Mouse (Mus musculus) liver, adult (tissue): ENCODE results near the gene Fat3.

Experiments
- GATA4 ChIP-seq: IDR thresholded peaks from 2 replicates; pipeline ENCODE4 v1.6.1; 2014; ENCODE audit warnings: mild to moderate bottlenecking, low read length; ENCODE audit not compliant: insufficient replicate concordance

The Fat3 gene

DNA sequence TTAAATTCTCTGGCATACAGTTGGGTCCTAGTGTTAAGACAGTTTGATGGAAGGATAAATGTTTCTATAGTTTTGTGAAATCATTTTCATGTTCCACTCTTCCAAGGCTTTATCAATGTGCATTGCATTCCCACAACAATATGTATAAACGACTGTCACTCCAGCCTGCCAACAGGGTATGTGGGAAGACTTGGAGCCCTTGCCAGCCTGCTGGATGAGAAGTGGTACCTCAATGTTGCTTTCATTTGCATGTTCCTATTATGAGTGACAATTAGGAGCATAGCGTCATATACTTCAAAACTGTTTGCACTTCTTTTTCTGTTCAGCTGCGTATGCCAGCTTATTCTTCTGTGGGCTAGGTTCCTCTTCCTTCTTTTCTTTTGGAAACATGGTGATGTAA, 489.7 kb downstream of the Fat3 start:
- no peak for TF ChIP-seq GATA4

DNA sequence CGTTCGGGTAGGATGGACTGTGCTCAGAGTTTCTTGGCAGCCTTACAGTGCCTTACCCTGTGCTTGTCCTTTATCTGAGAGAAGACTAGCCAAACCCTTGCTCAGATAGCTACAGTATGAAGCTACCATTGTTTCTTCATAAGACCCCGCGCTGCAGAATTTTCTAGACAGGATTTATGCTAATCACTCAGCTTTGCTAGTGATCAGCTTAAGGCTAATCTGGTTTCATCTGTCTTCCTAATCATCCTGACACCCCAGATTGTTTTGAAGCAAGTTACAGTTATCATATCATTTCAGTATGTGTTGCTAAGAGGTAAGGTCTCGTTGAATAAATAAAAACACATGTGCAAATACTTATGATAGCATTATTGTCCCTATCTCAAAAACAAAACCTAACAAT, 493.6 kb downstream of the Fat3 start:
- no peak for TF ChIP-seq GATA4

DNA sequence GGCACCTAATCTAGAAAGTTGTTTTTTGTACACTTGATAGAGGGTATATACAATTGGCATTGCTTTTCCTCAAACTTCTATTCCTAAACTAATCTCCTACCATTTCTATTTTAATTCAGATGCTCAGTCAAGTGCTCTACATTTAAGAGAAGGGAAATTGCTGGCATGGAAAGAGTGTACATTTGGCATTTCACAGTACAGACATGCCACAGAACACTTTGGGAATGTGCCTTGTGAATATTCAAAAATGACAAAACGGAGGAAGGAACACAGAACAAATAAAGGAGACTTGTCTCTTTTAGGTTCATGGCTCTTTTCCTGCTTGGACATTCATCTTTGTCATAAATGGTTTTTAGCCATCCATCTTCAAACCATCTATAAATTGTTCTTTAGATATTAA, 498.1 kb downstream of the Fat3 start:
- no peak for TF ChIP-seq GATA4

DNA sequence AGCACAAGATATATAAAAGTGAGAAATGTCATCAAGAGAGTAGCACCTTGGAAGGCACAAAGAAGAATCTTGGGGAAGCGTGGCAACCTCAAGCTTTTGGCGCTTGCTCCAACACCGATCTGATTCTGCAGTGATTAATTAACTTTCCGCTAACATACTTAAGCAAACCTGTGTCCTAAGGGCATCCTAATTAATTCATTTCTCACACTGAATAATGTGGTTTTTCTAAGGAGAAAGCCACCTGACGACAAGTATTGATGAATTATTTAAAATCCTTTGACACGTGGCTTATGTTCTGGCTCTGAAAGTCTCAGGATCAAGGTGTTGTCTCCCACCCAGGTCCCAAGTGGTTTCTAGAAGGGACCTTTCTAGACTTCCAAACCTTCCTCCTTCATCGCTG, 506.3 kb downstream of the Fat3 start:
- no peak for TF ChIP-seq GATA4

GRCm38 (mm10) chr9:15994177-15994576, 506.9 kb downstream of the Fat3 start:
- TF ChIP-seq GATA4 = no peak

- TF ChIP-seq GATA4 = no peak
These were observed 508.8 kb downstream of the Fat3 start for GRCm38 (mm10) chr9:15992158-15992846.

DNA sequence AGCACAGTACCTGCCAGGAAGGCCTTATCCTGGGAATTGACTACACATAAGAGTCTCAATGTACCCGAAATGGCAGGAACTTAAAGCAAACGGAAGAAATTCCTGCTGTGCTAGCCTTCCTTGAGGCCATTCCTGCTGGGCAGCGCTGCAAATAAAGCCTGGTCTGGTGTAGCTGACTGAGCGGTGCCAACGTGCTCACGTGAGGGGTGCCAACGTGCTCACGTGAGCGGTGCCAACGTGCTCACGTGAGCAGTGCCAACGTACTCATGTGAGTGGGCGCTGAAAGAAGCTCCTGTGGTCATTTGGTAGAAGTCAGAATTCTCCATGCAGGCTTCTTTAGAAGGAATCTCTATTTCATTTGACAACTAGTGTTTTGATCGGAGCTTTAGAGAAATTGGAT, 522.8 kb downstream of the Fat3 start:
- no peak for TF ChIP-seq GATA4

DNA sequence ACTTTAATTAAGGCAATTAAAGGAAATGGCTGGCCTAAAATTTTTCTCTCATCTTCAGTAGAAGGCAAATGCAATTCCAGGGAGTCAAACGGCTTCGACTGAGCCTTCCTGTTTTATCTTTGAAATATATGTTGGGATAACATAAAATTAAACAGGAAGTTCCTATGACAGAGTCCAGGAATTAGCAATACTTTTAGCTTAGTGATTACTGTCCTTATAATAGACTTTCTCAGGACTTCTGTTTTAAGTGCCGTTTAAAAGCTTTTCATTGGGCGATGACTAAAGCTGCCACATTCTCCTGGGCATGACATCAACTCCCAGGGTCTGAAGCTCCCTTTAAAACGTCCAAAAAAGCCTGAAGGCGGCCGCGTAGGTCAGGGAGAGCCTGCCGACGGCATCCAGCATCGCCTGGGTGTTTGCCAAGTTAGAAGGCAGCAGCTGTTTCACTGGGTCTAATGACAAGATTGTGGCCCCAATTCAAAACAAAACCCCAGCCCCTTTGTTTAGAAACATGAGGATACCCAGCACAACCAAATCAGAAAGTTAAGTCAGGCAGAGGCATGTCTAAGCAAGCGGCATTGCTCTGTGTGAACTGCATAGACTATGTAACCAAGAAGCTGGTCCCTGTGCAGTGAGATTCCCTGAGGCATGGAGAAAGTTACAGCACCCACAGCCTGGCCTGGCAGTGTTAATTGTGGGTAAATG, 524.0 kb downstream of the Fat3 start:
- TF ChIP-seq GATA4 = no peak

DNA sequence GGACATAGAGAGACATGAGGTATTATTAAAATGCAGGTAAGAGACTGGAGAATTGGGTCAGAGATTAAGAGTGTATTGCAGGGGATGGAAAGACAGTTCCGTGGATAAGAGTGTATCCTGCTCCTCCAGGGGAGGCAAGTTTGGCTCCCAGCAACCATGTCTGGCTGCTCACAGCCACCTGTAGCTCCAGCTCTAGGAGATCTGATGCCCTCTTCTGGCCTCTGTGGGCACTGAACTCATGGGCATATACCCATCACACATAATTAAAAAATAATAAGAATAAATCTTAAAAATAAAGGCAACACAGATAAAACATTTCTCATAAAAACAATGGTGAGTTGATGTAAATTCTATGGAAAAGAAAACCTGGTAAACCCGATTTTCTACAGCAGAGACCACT, 525.1 kb downstream of the Fat3 start:
- no peak for TF ChIP-seq GATA4

- no peak for TF ChIP-seq GATA4
These were observed 528.9 kb downstream of the Fat3 start for GRCm38 (mm10) chr9:15972201-15972600.

- no peak for TF ChIP-seq GATA4
These were observed 529.7 kb downstream of the Fat3 start for GRCm38 (mm10) chr9:15971393-15971792.

DNA sequence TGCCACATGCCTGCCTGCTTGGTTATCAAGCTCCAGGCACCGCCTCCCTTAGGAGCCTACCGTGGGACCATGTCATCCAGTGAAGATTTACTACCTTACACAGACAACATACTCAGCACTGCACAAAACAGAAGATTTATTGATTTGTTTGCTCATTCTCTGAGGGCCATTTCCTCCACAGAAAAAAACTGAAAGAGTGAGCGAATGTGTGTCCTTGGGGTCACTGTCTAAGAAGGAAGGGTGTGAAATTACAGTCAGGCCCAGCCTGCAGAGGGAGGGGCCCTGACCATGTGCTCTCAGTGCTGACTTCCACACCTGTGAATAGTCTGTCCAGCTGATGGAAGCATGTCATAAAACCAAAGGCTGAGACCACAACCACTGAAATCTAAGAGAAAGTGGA, 536.9 kb downstream of the Fat3 start:
- no peak for TF ChIP-seq GATA4

DNA sequence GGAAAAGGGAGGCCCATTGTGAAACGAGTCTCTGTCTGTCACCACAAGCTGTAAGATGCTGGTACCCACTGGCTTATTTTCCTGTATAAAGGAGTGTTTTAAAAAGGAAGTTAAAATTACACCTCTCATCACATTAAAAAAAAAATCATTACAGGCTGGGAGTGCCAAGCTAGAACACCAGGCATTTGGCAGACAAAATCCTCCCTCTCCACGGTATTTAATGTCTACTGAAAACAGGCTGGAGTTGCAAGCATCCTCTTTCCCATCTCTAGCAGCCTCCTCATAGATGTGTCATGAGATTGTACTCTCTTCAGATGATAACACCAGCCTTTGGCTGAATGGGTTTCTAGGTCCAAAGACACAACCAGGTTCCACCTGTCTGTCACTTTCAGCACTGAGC, 538.2 kb downstream of the Fat3 start:
- no peak for TF ChIP-seq GATA4

GRCm38 (mm10) chr9:15958224-15958787, 542.8 kb downstream of the Fat3 start:
- TF ChIP-seq GATA4 = no peak

- no peak for TF ChIP-seq GATA4
These were observed 543.3 kb downstream of the Fat3 start for GRCm38 (mm10) chr9:15957816-15958215.

- no peak for TF ChIP-seq GATA4
These were observed 545.8 kb downstream of the Fat3 start for GRCm38 (mm10) chr9:15955147-15955782.
